Comparison of ENCODE assay signal across 8 mouse cellular contexts in the genomic region with DNA sequence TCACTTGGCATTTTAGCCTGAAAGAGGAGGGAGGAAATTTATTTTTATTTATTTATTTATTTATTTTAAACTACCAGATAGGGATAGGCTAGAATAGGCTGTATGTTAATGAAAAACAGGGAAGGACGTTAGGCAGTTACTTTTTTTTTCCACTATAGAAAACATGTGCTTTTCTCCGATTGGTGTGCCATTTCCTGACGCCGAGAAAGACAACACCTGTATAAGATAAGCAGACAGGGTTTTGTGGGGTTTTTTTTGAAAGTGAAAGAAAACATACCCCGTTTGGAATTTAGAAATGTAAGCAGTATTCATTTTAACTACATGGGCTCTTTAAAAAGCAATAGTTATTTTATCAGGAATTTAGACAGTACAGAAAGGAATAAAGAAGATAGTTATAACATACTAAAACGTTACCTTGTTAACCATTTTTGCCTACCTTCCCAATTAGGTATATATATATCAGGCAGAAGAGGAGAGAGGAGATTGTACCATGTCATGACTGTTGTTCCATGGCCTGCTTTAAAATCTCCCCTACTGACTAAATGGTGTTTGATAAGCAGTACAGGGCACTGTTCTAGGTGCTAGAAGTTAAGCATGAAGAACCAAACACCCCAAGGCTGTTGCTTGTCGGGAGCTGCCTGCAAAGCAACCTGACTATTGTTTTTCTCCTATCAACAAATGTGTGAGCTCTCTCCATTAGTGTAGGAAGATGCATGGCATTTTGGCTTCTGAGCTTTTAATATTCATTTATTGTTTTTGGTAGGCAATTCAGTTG. TPM values are rescaled to one million over a fixed set of nuclear protein-coding genes. Genes with fewer than 3 reads are reported as not detected.
DNase-seq lines count a peak whose midpoint lies in the region; ATAC-seq and TF ChIP-seq lines count a peak whose summit lies in the region.

No protein-coding gene starts in this region.

- no peak for ATAC-seq in lung, embryonic 14.5 days (ENCODE audit: insufficient read depth)
- no peak for ATAC-seq in embryonic facial prominence, embryonic 13.5 days (ENCODE audit: insufficient number of reproducible peaks, insufficient read depth, low FRiP score, low TSS enrichment, low read depth)
- no peak for ATAC-seq in neural tube, embryonic 14.5 days (ENCODE audit: low read depth)

- DNase-seq in lung, embryonic 14.5 days, result no peak
- no peak for DNase-seq in lung, adult 18-20 months
- no peak for DNase-seq in limb, embryonic 10.5 days (ENCODE audit: low spot score)
- no peak for DNase-seq in testis, postnatal 14 days (ENCODE audit: low spot score)
- no peak for DNase-seq in ovary, postnatal 14 days (ENCODE audit: low spot score)
- no peak for DNase-seq in kidney, postnatal 25 days

- H3K9me3 ChIP-seq in lung, embryonic 14.5 days (ENCODE audit: low read depth, low read length), result no peaks in the 10 kb centered on the region
- no peaks in the 10 kb centered on the region for H3K9me3 ChIP-seq in embryonic facial prominence, embryonic 13.5 days
- no peaks in the 10 kb centered on the region for H3K9me3 ChIP-seq in limb, embryonic 10.5 days (replicated peaks)
- H3K9me3 ChIP-seq in neural tube, embryonic 14.5 days (ENCODE audit: control insufficient read depth, low read length), result no peaks in the 10 kb centered on the region

- no peak for TF ChIP-seq CTCF in lung, embryonic 14.5 days (IDR thresholded peaks at IDR 0.05; ENCODE audit: low read depth)

- no peaks in the 10 kb centered on the region for H3K36me3 ChIP-seq in lung, embryonic 14.5 days (ENCODE audit: insufficient read depth)
- H3K36me3 ChIP-seq in embryonic facial prominence, embryonic 13.5 days, result no peaks in the 10 kb centered on the region
- no peaks in the 10 kb centered on the region for H3K36me3 ChIP-seq in limb, embryonic 10.5 days
- H3K36me3 ChIP-seq in neural tube, embryonic 14.5 days (ENCODE audit: control insufficient read depth, insufficient read depth, low read length), result no peaks in the 10 kb centered on the region

- no peak overlapping the region for H3K27ac ChIP-seq in lung, embryonic 14.5 days (ENCODE audit: low read depth)
- no peak overlapping the region for H3K27ac ChIP-seq in embryonic facial prominence, embryonic 13.5 days
- H3K27ac ChIP-seq in limb, embryonic 10.5 days, result no peak overlapping the region
- no peak overlapping the region for H3K27ac ChIP-seq in neural tube, embryonic 14.5 days (ENCODE audit: low read depth, low read length)

- H3K27me3 ChIP-seq in lung, embryonic 14.5 days (ENCODE audit: insufficient read depth, low read length), result no peaks in the 10 kb centered on the region
- no peaks in the 10 kb centered on the region for H3K27me3 ChIP-seq in embryonic facial prominence, embryonic 13.5 days
- no peaks in the 10 kb centered on the region for H3K27me3 ChIP-seq in limb, embryonic 10.5 days (ENCODE audit: low read depth, poor library complexity, severe bottlenecking)
- H3K27me3 ChIP-seq in neural tube, embryonic 14.5 days (ENCODE audit: control insufficient read depth, insufficient read depth, low read length), result no peaks in the 10 kb centered on the region

- peak overlapping the region; percentile 92 for H3K4me3 ChIP-seq in lung, embryonic 14.5 days (ENCODE audit: low read depth, low read length)
- peak overlapping the region; percentile 91 for H3K4me3 ChIP-seq in embryonic facial prominence, embryonic 13.5 days
- H3K4me3 ChIP-seq in limb, embryonic 10.5 days, result peak overlapping the region; percentile 88
- peak overlapping the region; percentile 96 for H3K4me3 ChIP-seq in neural tube, embryonic 14.5 days (ENCODE audit: low read depth, low read length)

- H3K4me2 ChIP-seq in lung, embryonic 14.5 days, result peak overlapping the region; percentile 76
- H3K4me2 ChIP-seq in embryonic facial prominence, embryonic 13.5 days, result peak overlapping the region; percentile 69
- peak overlapping the region; percentile 54 for H3K4me2 ChIP-seq in neural tube, embryonic 14.5 days (ENCODE audit: low read depth, low read length)

- WGBS in lung, embryonic 14.5 days, result 38% methylated on average over 7 of the region's 7 CpGs
- WGBS in embryonic facial prominence, embryonic 13.5 days, result 33% methylated on average over 7 of the region's 7 CpGs
- 64% methylated on average over 7 of the region's 7 CpGs for WGBS in limb, embryonic 10.5 days
- 69% methylated on average over 7 of the region's 7 CpGs for WGBS in neural tube, embryonic 14.5 days

- peaks cover 5% of the 10 kb centered on the region; the same call in 1 of the 2 replicates for H3K4me1 ChIP-seq in lung, embryonic 14.5 days (ENCODE audit: insufficient read depth)
- H3K4me1 ChIP-seq in embryonic facial prominence, embryonic 13.5 days, result peaks cover 9% of the 10 kb centered on the region
- peaks cover 10% of the 10 kb centered on the region for H3K4me1 ChIP-seq in limb, embryonic 10.5 days
- H3K4me1 ChIP-seq in neural tube, embryonic 14.5 days (ENCODE audit: control insufficient read depth, insufficient read depth, low read length), result peaks cover 9% of the 10 kb centered on the region; the same call in 1 of the 2 replicates

- H3K9ac ChIP-seq in lung, embryonic 14.5 days, result peak overlapping the region; percentile 97; the same call in 1 of the 2 replicates
- H3K9ac ChIP-seq in embryonic facial prominence, embryonic 13.5 days, result no peak overlapping the region
- no peak overlapping the region for H3K9ac ChIP-seq in neural tube, embryonic 14.5 days (replicated peaks; ENCODE audit: low read depth, low read length)

RNA-seq across cellular contexts. Expression of a gene that starts 1.8 kb away (rescaled TPM):
- polyA plus RNA-seq in lung, embryonic 14.5 days (2014; fragmentation: Nextera tagmentation; extraction: Ambion mirVana), result 12.3 and 13.8 TPM in 2 replicates
- polyA plus RNA-seq in embryonic facial prominence, embryonic 13.5 days (2015; fragmentation: Nextera tagmentation; extraction: Ambion mirVana), result 11.2 and 12.0 TPM in 2 replicates
- 8.7 and 9.2 TPM in 2 replicates for polyA plus RNA-seq in limb, embryonic 10.5 days (2016; fragmentation: Nextera tagmentation; extraction: Ambion mirVana)
- polyA plus RNA-seq in neural tube, embryonic 14.5 days (2014; fragmentation: Nextera tagmentation; extraction: Ambion mirVana), result 25.9 and 26.6 TPM in 2 replicates

RNA-seq across cellular contexts. Expression of a gene that starts 52.1 kb away (rescaled TPM):
- polyA plus RNA-seq in lung, embryonic 14.5 days (2014; fragmentation: Nextera tagmentation; extraction: Ambion mirVana), result not detected in 2 replicates
- not detected in 2 replicates for polyA plus RNA-seq in embryonic facial prominence, embryonic 13.5 days (2015; fragmentation: Nextera tagmentation; extraction: Ambion mirVana)
- not detected in 2 replicates for polyA plus RNA-seq in limb, embryonic 10.5 days (2016; fragmentation: Nextera tagmentation; extraction: Ambion mirVana)
- 0.05 TPM in 1 of 2 replicates, not detected in the other for polyA plus RNA-seq in neural tube, embryonic 14.5 days (2014; fragmentation: Nextera tagmentation; extraction: Ambion mirVana)
